Mouse (Mus musculus) heart, embryonic 10.5 days (tissue): ENCODE results near the gene Plcb4. TPM values are rescaled to one million over a fixed set of nuclear protein-coding genes. Genes with fewer than 3 reads are reported as not detected.
A peak's percentile ranks its signal among the peaks of the same experiment; 100 is the strongest.
"Not testable (repeated sequence)": the region's sequence is repeated elsewhere in the genome, so short reads cannot be mapped to it uniquely, and the experiment has no call there.

Experiments used
- DNase-seq: peaks from one replicate; pipeline ENCODE4 v3.0.0-alpha.2; 2017; ENCODE audit warnings: low spot score
- H3K27ac ChIP-seq: fragments of 300-500 bp; sonication (generic); 2 replicates; pipeline ENCODE4 v1.5.1; 2016; ENCODE audit warnings: mild to moderate bottlenecking
- H3K27me3 ChIP-seq: fragments of 300-500 bp; sonication (generic); 2 replicates; pipeline ENCODE4 v1.6.1; 2016; ENCODE audit warnings: mild to moderate bottlenecking; ENCODE audit not compliant: poor library complexity, insufficient read depth, severe bottlenecking
- H3K36me3 ChIP-seq: fragments of 300-500 bp; sonication (generic); 2 replicates; pipeline ENCODE4 v1.6.1; 2016; ENCODE audit warnings: mild to moderate bottlenecking, moderate library complexity
- H3K4me1 ChIP-seq: fragments of 300-500 bp; sonication (generic); 2 replicates; pipeline ENCODE4 v1.6.1; 2016; ENCODE audit warnings: mild to moderate bottlenecking
- H3K4me3 ChIP-seq: fragments of 300-500 bp; sonication (generic); 2 replicates; pipeline ENCODE4 v1.5.1; 2016; ENCODE audit warnings: mild to moderate bottlenecking, moderate library complexity
- H3K9me3 ChIP-seq: fragments of 300-500 bp; sonication (generic); 2 replicates; pipeline ENCODE4 v1.6.1; 2016; ENCODE audit warnings: mild to moderate bottlenecking, moderate library complexity
- WGBS: fragments of 180-500 bp; shearing (Covaris S2); methylation state at CpG from one replicate; pipeline ENCODE4 v1.1.7; 2016; 5-methylcytosine and 5-hydroxymethylcytosine counted together
- polyA plus RNA-seq: library from polyadenylated mRNA; unstranded; fragments of >200 nt; fragmentation: Nextera tagmentation; extraction: Ambion mirVana; gene quantifications from 2 replicates; pipeline ENCODE4 v1.2.1, GENCODE M21; 2016

The Plcb4 gene
- polyA plus RNA-seq, 1 experiment from 2014 or later = 17.8 TPM

- H3K4me1 ChIP-seq = peaks cover 14% of the 10 kb centered on the region
- H3K27me3 ChIP-seq = peaks cover 8% of the 10 kb centered on the region; the same call in 1 of the 2 replicates
- H3K9me3 ChIP-seq = no peaks in the 10 kb centered on the region
- H3K4me3 ChIP-seq = no peak overlapping the region
- H3K27ac ChIP-seq = no peak overlapping the region
- 89% methylated on average over 17 of the region's 17 CpGs for WGBS
- H3K36me3 ChIP-seq = 0 out of 2 replicates have a peak, but pooled peaks cover 7% of the 10 kb centered on the region
- no peak for DNase-seq
Measured at GRCm38 (mm10) chr2:135958453-135958852, 299.6 kb downstream of the Plcb4 start.

GRCm38 (mm10) chr2:135963089-135963488 is 304.3 kb downstream of the Plcb4 start:
- peaks cover 8% of the 10 kb centered on the region; the same call in 1 of the 2 replicates for H3K27me3 ChIP-seq
- 35% methylated on average over 14 of the region's 14 CpGs for WGBS

GRCm38 (mm10) chr2:135966871-135967557 is 308.2 kb downstream of the Plcb4 start:
- H3K9me3 ChIP-seq = no peaks in the 10 kb centered on the region
- no peak for DNase-seq

More at GRCm38 (mm10) chr2:135963089-135963488, 304.3 kb downstream of the Plcb4 start:
- no peaks in the 10 kb centered on the region for H3K9me3 ChIP-seq
- 0 out of 2 replicates have a peak overlapping the region, but pooled peaks have one; percentile 10 for H3K27ac ChIP-seq
- H3K4me3 ChIP-seq = no peak overlapping the region
- H3K36me3 ChIP-seq = 0 out of 2 replicates have a peak, but pooled peaks cover 7% of the 10 kb centered on the region
- peak; percentile 86 for DNase-seq
- peaks cover 14% of the 10 kb centered on the region for H3K4me1 ChIP-seq

GRCm38 (mm10) chr2:135968159-135968558 is 309.3 kb downstream of the Plcb4 start:
- Histone ChIP-seq H3K4me3 (no peak overlapping the region), H3K4me1 (peaks cover 8% of the 10 kb centered on the region), H3K9me3 (no peaks in the 10 kb centered on the region), H3K36me3 (peaks cover 9% of the 10 kb centered on the region; the same call in 1 of the 2 replicates), H3K27me3 (no peaks in the 10 kb centered on the region), H3K27ac (no peak overlapping the region)
- WGBS = 88% methylated on average over 12 of the region's 12 CpGs
- no peak for DNase-seq

More at GRCm38 (mm10) chr2:135966871-135967557, 308.2 kb downstream of the Plcb4 start:
- H3K27ac ChIP-seq = no peak overlapping the region
- H3K36me3 ChIP-seq = peaks cover 5% of the 10 kb centered on the region; the same call in 1 of the 2 replicates
- H3K4me3 ChIP-seq = no peak overlapping the region
- H3K27me3 ChIP-seq = no peaks in the 10 kb centered on the region
- WGBS = 58% methylated on average over 16 of the region's 16 CpGs
- peaks cover 14% of the 10 kb centered on the region for H3K4me1 ChIP-seq

- H3K36me3 ChIP-seq = peaks cover 12% of the 10 kb centered on the region
- no peaks in the 10 kb centered on the region for H3K9me3 ChIP-seq
- DNase-seq = no peak
- no peak overlapping the region for H3K27ac ChIP-seq
- H3K4me3 ChIP-seq = no peak overlapping the region
- WGBS = 94% methylated on average over 4 of the region's 4 CpGs
- H3K4me1 ChIP-seq = no peaks in the 10 kb centered on the region
- H3K27me3 ChIP-seq = no peaks in the 10 kb centered on the region
Measured at GRCm38 (mm10) chr2:135970902-135971301, 312.1 kb downstream of the Plcb4 start.

- DNase-seq = no peak
- Histone ChIP-seq H3K4me1 (no peaks in the 10 kb centered on the region), H3K36me3 (peaks cover 16% of the 10 kb centered on the region), H3K4me3 (no peak overlapping the region), H3K9me3 (no peaks in the 10 kb centered on the region), H3K27ac (no peak overlapping the region), H3K27me3 (no peaks in the 10 kb centered on the region)
- WGBS = 90% methylated on average over 9 of the region's 9 CpGs
Measured at GRCm38 (mm10) chr2:135975978-135976377, 317.2 kb downstream of the Plcb4 start.

- WGBS = 74% methylated on average over 5 of the region's 5 CpGs
- no peak for DNase-seq
Measured at GRCm38 (mm10) chr2:135978790-135979189, 320.0 kb downstream of the Plcb4 start.

GRCm38 (mm10) chr2:135980428-135980827 is 321.6 kb downstream of the Plcb4 start:
- Histone ChIP-seq H3K27me3 (no peaks in the 10 kb centered on the region), H3K4me3 (no peak overlapping the region), H3K4me1 (no peaks in the 10 kb centered on the region), H3K36me3 (peaks cover 14% of the 10 kb centered on the region), H3K27ac (no peak overlapping the region), H3K9me3 (no peaks in the 10 kb centered on the region)
- no peak for DNase-seq
- 80% methylated on average over 1 of the region's 1 CpGs for WGBS

More at GRCm38 (mm10) chr2:135978790-135979189, 320.0 kb downstream of the Plcb4 start:
- H3K36me3 ChIP-seq = peaks cover 4% of the 10 kb centered on the region; the same call in 1 of the 2 replicates
- no peak overlapping the region for H3K27ac ChIP-seq
- H3K9me3 ChIP-seq = no peaks in the 10 kb centered on the region
- H3K4me1 ChIP-seq = no peaks in the 10 kb centered on the region
- no peak overlapping the region for H3K4me3 ChIP-seq
- H3K27me3 ChIP-seq = no peaks in the 10 kb centered on the region

- H3K4me1 ChIP-seq = no peaks in the 10 kb centered on the region
- no peaks in the 10 kb centered on the region for H3K9me3 ChIP-seq
- 63% methylated on average over 4 of the region's 4 CpGs for WGBS
- H3K27me3 ChIP-seq = no peaks in the 10 kb centered on the region
- no peak overlapping the region for H3K4me3 ChIP-seq
- DNase-seq = no peak
- H3K27ac ChIP-seq = no peak overlapping the region
- peaks cover 12% of the 10 kb centered on the region; the same call in 1 of the 2 replicates for H3K36me3 ChIP-seq
Measured at GRCm38 (mm10) chr2:135983972-135984371, 325.2 kb downstream of the Plcb4 start.

GRCm38 (mm10) chr2:135985536-135986265 is 326.9 kb downstream of the Plcb4 start:
- no peak overlapping the region for H3K27ac ChIP-seq
- H3K9me3 ChIP-seq = no peaks in the 10 kb centered on the region
- H3K4me1 ChIP-seq = no peaks in the 10 kb centered on the region
- H3K4me3 ChIP-seq = no peak overlapping the region
- H3K27me3 ChIP-seq = no peaks in the 10 kb centered on the region
- DNase-seq = no peak
- WGBS = 84% methylated on average over 15 of the region's 15 CpGs
- peaks cover 12% of the 10 kb centered on the region; the same call in 1 of the 2 replicates for H3K36me3 ChIP-seq

- not testable (repeated sequence) for H3K4me3 ChIP-seq, H3K27me3 ChIP-seq, H3K9me3 ChIP-seq, H3K4me1 ChIP-seq, H3K27ac ChIP-seq
- peak; percentile 59 for DNase-seq
- H3K36me3 ChIP-seq = peaks cover 12% of the 10 kb centered on the region; the same call in 1 of the 2 replicates
Measured at GRCm38 (mm10) chr2:135988475-135988874, 329.7 kb downstream of the Plcb4 start.

GRCm38 (mm10) chr2:135990686-135991085 is 331.9 kb downstream of the Plcb4 start:
- H3K27me3 ChIP-seq, H3K4me3 ChIP-seq, H3K27ac ChIP-seq, H3K4me1 ChIP-seq, H3K36me3 ChIP-seq, H3K9me3 ChIP-seq: not testable (repeated sequence)
- WGBS = 50% methylated on average over 10 of the region's 10 CpGs
- peak; percentile 43 for DNase-seq

- DNase-seq = peak; percentile 57
- Histone ChIP-seq H3K27me3 (no peaks in the 10 kb centered on the region), H3K36me3 (no peaks in the 10 kb centered on the region), H3K4me1 (no peaks in the 10 kb centered on the region), H3K9me3 (no peaks in the 10 kb centered on the region), H3K4me3 (no peak overlapping the region), H3K27ac (no peak overlapping the region)
- WGBS = 77% methylated on average over 11 of the region's 11 CpGs
Measured at GRCm38 (mm10) chr2:135993314-135993713, 334.5 kb downstream of the Plcb4 start.
